In genomic region chrX:101486487-101487152, GRCm38 (mm10) we compare ENCODE assay signal across 8 mouse cellular contexts. TPM values are rescaled to one million over a fixed set of nuclear protein-coding genes. Genes with fewer than 3 reads are reported as not detected.
DNase-seq lines count a peak whose midpoint lies in the region; ATAC-seq and TF ChIP-seq lines count a peak whose summit lies in the region.
"Not testable (repeated sequence)": the region's sequence is repeated elsewhere in the genome, so short reads cannot be mapped to it uniquely, and the experiment has no call there.

No protein-coding gene starts in this region.

- H3K4me3 ChIP-seq in left cerebral cortex, adult 2 months = not testable (repeated sequence)

- not testable (repeated sequence) for H3K27ac ChIP-seq in left cerebral cortex, adult 2 months

- peak; percentile 72 for TF ChIP-seq CTCF in left cerebral cortex, adult 2 months (IDR thresholded peaks at IDR 0.05)

- peak; percentile 80 for ATAC-seq in megakaryocyte-erythroid progenitor cell, adult 5-6 weeks (replicated peaks; ENCODE audit: low FRiP score, low TSS enrichment, poor library complexity, severe bottlenecking)

- intact Hi-C loops in left cerebral cortex, adult 2 months (cut with DNase I) = loop anchor here (5.0 kb wide), 1 partner anchor 354 kb away; no protein-coding TSS in a partner anchor

- DNase-seq in ZHBTc4 (ENCODE audit: low read depth, low spot score) = peak; percentile 67
- DNase-seq in cerebellum, postnatal 25 days = peak; percentile 58 to 74
- DNase-seq in frontal cortex, postnatal 14 days (ENCODE audit: low spot score in 2 of 2) = peak; percentile 8 to 17
- peak; percentile 69 for DNase-seq in induced T-regulatory cell, adult 2 months (ENCODE audit: low read depth)
- DNase-seq in left cerebral cortex, adult 2 months (ENCODE audit: extremely low spot score in 1 of 2, low spot score in 2 of 2) = peak; percentile 35
- peak; percentile 33 for DNase-seq in right cerebral cortex, postnatal 14 days
- peak; percentile 20 for DNase-seq in urinary bladder, postnatal 25 days (ENCODE audit: low spot score)

RNA-seq across cellular contexts. Expression of gene Itgb1bp2, which starts 37.7 kb away (rescaled TPM):
- 1 to 10 TPM in 1 of 2 experiments, under 1 TPM in 1; 0.68 to 1.2 TPM for total RNA-seq in left cerebral cortex, adult 2 months (2021)
- total RNA-seq in megakaryocyte-erythroid progenitor cell, adult 5-6 weeks (2014; fragmentation: Nextera tagmentation) = 5.2 and 7.8 TPM in 2 replicates
- not detected in 2 replicates for total RNA-seq in megakaryocyte-erythroid progenitor cell, adult 5-6 weeks (2017)

RNA-seq across cellular contexts. Expression of gene Taf1, which starts 45.9 kb away (rescaled TPM):
- total RNA-seq in left cerebral cortex, adult 2 months (2021) = 10 to 100 TPM; 53.2 to 53.5 TPM
- total RNA-seq in megakaryocyte-erythroid progenitor cell, adult 5-6 weeks (2014; fragmentation: Nextera tagmentation) = 45.3 and 55.7 TPM in 2 replicates
- 75.8 and 103 TPM in 2 replicates for total RNA-seq in megakaryocyte-erythroid progenitor cell, adult 5-6 weeks (2017)

RNA-seq across cellular contexts. Expression of gene Nono, which starts 57.5 kb away (rescaled TPM):
- 100 to 1,000 TPM in 1 of 2 experiments, 10 to 100 TPM in 1; 98.2 to 123 TPM for total RNA-seq in left cerebral cortex, adult 2 months (2021)
- 264 and 296 TPM in 2 replicates for total RNA-seq in megakaryocyte-erythroid progenitor cell, adult 5-6 weeks (2014; fragmentation: Nextera tagmentation)
- 572 and 583 TPM in 2 replicates for total RNA-seq in megakaryocyte-erythroid progenitor cell, adult 5-6 weeks (2017)

Comparison
In these comparisons a context has a peak if more than half of its experiments do, and no peak if none do; other contexts are left out.
1. DNase-seq: peak in every context shown above with its lines; median percentile 69 in induced T-regulatory cell, adult 2 months; 67 in ZHBTc4; 66 in cerebellum, postnatal 25 days; 35 in left cerebral cortex, adult 2 months; 33 in right cerebral cortex, postnatal 14 days; 20 in urinary bladder, postnatal 25 days; 12 in frontal cortex, postnatal 14 days.